Mouse (Mus musculus) cerebellum, postnatal 10 days (tissue): ENCODE data around the gene Zfand3.

Experiments used
- DNase-seq, 2 experiments: peaks; one replicate each; pipeline ENCODE4 v3.0.0; 2021; ENCODE audit warnings: mixed read lengths in 2 of 2

Zfand3 gene

GRCm38 (mm10) chr17:30110678-30111077, 106.1 kb downstream of the Zfand3 start:
- DNase-seq, result no peak

DNA sequence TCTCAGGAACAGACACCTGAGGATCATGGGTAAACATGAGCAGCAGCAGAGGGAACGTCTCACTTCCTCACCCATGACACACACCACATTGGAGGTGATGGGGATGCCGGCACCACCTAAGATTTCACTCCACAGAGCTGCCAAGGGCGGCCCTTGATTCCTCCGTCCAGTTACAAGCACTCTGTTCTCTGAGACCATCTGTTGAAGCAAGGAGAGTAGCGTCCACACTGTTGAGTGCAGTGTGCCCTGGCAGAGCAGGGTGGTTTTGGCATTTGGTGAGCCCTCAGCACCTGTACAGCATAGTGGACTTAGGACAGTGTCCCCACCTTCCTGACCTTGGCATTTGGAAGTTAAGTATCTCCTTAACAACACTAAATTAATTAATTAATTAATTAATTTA, 107.0 kb downstream of the Zfand3 start:
- no peak for DNase-seq

- no peak for DNase-seq
These were observed 107.5 kb downstream of the Zfand3 start for GRCm38 (mm10) chr17:30112080-30112479.

GRCm38 (mm10) chr17:30112555-30113305, 108.2 kb downstream of the Zfand3 start:
- no peak for DNase-seq

DNA sequence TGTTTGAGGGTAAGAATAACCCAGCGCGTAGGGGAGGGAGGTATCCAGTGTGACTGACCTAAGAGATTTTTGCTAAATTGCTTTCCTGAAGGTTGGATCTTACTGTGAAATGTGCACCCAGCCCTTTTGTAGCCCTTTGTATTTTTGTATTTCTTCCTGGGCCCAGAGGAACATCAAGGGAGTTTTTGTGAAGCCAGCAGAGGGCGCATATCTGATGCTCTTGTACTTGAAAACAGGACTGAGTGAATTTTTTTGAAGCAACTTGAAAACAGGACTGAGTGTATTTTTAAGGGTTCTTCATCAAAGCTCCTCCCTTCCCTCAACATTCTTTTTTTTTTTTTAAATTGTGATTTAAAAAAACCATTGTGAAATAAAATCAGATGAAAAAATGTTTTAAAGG, 110.2 kb downstream of the Zfand3 start:
- peak; percentile 55 to 62 for DNase-seq

GRCm38 (mm10) chr17:30116226-30116625, 111.7 kb downstream of the Zfand3 start:
- no peak for DNase-seq

- DNase-seq, result no peak
These were observed 113.5 kb downstream of the Zfand3 start for GRCm38 (mm10) chr17:30118036-30118435.

GRCm38 (mm10) chr17:30122278-30122677, 117.7 kb downstream of the Zfand3 start:
- DNase-seq, result no peak

GRCm38 (mm10) chr17:30128456-30128855, 123.9 kb downstream of the Zfand3 start:
- DNase-seq, result peak in 1 of 2 experiments; percentile 22

GRCm38 (mm10) chr17:30129220-30129619, 124.7 kb downstream of the Zfand3 start:
- DNase-seq, result no peak

- DNase-seq, result no peak
These were observed 125.8 kb downstream of the Zfand3 start for GRCm38 (mm10) chr17:30130326-30130725.

GRCm38 (mm10) chr17:30133641-30134040, 129.1 kb downstream of the Zfand3 start:
- DNase-seq, result no peak

GRCm38 (mm10) chr17:30134955-30135735, 130.6 kb downstream of the Zfand3 start:
- DNase-seq, result no peak

- DNase-seq, result no peak
These were observed 131.4 kb downstream of the Zfand3 start for GRCm38 (mm10) chr17:30135890-30136289.

- no peak for DNase-seq
These were observed 132.2 kb downstream of the Zfand3 start for GRCm38 (mm10) chr17:30136684-30137083.

DNA sequence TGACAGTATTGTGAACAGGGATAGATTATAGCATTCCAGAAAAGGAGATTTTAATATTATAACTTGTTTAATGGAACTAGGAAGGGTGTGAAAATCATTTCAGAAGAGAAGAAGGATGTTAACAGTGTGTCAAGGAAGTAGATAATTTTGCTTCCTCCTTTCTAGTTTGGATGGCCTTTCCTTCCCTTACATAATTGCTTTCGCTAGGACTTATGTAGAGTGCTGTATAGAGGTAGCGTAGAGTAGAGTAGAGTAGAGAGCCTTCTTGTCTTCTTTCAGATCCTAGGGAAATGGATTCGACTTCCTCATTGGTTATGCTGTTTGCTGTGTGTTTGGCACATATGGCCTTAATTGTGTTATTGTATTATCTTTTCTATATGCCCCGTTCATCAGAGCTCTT, 132.6 kb downstream of the Zfand3 start:
- no peak for DNase-seq

GRCm38 (mm10) chr17:30144114-30144513, 139.6 kb downstream of the Zfand3 start:
- DNase-seq, result no peak

DNA sequence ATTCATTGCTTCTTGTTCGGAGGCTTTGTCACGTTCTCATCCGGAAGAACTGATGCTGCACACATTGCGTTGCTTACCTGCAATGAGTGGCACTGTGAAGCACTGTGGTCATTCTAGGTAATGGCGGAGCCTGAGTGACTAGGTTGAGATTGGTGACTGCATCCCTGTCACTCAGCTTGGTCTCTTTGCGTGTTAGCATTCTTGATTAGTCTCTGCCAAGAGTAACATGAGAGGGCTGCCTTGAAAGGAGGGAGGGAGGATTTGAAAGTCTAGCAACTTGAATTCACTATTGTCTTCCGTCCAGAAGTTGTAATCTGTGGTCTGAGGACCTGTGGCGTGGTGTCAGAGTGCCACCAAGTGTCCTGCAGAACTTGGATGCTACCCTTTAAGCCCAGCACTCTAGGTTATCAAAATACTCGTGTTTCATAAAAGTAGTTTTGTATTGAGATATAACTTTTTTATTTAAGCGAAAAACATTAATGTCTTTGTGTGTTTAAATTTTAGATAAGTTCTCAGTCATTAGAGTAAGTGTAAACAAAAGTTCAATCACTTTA, 141.1 kb downstream of the Zfand3 start:
- DNase-seq, result no peak

DNA sequence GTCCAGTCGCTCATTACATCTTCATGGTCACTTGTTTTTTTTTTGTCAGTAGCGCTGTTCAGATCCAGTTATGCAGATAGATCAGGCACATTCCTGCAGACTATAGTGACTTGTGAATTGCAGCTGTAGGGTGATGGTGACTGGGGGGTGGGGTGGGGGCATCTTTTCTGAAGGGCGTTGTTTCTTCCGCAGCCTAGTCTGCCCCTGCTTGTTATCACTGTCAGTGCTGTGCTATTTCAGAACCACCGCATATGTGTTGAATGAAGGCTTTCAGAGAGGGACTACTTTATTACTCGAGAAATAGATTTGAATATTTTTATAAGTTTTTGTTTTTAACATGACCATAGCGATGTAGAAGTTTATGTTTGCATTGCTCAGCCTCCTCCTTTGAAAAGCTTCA, 142.0 kb downstream of the Zfand3 start:
- DNase-seq, result no peak

DNA sequence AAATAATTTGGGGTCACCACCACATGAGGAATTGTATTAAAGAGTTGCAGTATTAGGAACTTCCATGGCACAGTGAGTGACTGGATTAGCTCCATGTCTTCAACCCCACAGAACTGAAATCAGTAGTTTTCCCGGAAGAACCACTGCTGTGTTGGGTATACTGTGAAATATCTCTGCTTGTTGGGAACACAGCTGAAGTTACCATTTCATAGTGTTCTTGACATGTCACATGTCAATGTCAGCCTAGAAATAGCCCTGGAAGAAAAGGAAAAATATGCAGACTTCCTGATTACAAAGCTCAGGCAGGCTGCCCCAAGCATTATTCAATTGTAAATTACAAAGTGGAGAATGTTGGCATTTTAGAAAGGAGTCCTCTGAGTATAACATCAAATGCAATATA, 143.4 kb downstream of the Zfand3 start:
- DNase-seq, result no peak

DNA sequence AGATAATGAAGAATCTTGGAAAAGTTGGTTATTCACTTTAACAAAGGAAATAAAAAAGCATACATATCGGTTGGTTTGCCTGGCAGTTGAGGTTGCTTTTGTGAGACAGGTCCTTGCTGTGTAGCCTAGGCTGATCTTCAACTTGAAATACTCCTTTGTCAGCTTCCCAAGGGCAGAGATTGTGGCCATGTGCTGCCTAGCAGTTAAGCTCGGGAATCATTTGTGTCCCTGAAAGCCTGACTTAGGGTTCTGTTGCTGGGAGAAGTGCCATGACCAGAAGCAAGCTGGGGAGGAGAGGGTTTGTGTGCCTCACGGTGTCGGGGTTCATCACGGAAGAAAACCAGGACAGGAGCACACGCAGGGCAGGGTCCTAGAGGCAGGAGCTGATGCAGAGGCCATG, 143.8 kb downstream of the Zfand3 start:
- no peak for DNase-seq

DNA sequence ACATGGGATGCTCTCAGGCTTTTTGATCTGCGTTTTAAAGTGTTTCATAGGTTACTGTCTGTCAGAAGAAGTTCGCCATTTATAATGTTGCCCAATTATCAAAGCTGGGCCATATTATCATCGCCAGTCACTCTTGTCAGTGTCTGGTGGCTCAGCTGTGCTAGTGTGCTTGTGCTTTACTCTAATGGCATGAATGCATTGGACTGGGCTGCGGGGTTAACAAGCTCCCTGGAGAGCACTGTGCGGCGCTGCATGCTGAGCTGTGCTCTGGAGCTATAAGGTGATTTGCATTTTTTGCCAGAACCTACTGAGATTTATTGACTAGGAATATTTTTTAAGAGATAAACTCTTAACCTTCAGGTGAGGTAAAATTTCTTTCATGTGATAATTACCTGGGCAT, 145.4 kb downstream of the Zfand3 start:
- no peak for DNase-seq

DNA sequence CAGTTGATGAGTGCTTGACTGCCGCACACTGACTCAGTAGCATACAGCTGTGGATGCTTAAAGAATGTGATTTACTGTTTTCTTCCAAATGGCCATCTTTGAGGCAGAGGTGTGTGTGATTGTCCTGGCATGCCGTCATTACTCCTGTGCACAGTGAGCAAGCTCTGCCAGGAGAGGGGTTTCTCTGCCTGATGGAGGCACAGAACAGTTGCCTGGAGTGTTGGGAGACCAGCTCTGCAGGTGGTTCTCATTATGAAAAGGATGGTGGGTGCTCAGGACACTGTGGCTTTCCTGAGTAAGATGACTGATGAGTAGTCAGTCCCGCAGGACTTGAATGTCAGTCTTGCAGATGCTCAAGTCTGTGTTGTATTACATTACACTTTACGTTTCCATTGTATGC, 149.6 kb downstream of the Zfand3 start:
- DNase-seq, result no peak

DNA sequence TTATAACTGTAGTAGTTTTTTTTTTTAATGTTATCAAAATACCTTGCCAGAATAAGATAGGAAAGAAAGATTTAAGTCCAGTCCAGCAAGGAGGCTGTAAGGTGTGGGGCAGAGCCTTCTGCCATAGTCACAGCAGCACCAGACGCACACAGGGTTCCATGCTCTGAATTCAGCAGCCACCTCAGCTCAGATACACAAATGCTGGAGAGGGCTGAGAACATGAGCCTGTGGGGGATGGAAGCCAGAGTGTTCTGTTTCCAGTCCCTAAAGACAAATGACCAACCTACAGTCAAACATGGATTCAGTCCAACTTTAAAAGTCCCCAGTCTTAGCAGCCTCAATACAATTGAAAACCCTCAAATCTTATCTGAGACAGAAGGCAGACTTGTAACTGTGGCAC, 150.3 kb downstream of the Zfand3 start:
- no peak for DNase-seq
